Mouse (Mus musculus) monocyte, adult 2 months (primary cell): ENCODE measurements around the gene Naa80.
"Not testable (repeated sequence)": the region's sequence is repeated elsewhere in the genome, so short reads cannot be mapped to it uniquely, and the experiment has no call there.

Source experiments
- DNase-seq, 2 experiments: peaks; one replicate each; pipeline ENCODE4 v3.0.0; 2022; ENCODE audit warnings: low spot score in 2 of 2, low read depth in 1 of 2

The Naa80 gene

GRCm38 (mm10) chr9:107571534-107572326, 7.0 kb upstream of the Naa80 start:
- no peak for DNase-seq

DNA sequence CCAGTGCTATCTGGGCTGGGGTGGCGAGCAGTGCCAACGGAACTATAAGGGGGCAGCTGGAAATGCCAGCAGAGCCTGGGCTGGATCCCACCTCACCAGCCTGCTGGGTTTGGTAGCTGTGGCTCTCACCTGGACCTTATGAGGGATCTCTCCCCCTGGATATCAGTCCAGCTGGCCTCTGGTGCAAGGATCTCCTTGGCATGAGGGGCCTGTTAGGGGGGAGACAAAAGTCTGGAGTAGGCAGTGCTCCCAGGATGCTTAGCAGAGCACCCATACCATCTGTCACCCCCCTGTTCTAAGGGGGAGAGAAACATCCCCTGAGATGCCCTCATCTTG, 6.4 kb upstream of the Naa80 start:
- no peak for DNase-seq

- DNase-seq: not testable (repeated sequence)
Measured at GRCm38 (mm10) chr9:107573774-107574173, 4.9 kb upstream of the Naa80 start.

DNA sequence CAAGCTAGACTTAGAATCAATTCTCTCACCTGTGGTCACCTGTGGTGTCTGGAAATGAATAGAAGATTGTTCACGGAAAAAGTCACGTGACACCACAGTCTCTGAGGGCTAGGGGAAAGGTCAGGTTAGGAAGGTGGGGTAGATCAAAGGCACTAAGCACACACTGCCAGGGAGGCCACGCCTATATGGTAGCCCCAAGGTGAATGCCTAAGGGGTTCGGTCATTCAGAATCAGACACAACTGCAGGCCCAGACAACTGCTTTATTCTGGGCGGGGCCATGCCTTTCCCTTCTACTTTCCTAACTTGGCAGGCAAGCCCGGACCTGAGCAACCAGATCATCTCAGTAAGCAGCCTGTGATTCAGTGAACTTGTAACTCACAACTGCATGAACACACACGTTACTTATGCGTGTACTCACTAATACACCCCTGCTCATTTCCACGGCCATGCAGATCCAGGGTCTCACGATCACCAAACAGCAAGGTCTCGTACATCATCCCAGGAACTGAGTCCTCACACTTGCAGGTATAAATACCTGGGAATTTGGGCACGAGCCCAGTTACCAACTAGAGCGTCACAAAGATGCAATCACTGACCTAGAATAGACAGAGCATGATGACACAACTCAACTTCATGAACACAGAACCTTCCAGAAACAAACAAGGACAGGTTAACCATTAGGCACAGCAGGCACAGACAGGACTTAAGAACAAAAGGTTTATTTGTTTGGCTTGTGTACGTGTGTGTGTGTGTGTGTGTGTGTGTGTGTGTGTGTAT, 2.9 kb upstream of the Naa80 start:
- DNase-seq: no peak

- no peak for DNase-seq
Measured at GRCm38 (mm10) chr9:107576357-107577107, 2.2 kb upstream of the Naa80 start, which contains the start of gene Hyal1. TSS of gene Hyal1 (plus strand) at chr9:107576927.

DNA sequence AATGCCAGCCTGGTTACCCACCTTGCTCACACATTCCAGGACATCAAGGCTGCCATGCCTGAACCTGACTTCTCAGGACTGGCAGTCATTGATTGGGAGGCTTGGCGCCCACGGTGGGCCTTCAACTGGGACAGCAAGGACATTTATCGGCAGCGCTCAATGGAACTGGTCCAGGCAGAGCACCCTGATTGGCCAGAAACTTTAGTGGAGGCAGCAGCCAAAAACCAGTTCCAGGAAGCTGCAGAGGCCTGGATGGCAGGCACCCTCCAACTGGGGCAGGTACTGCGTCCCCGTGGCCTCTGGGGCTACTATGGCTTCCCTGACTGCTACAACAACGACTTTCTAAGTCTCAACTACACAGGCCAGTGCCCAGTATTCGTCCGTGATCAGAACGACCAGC, 816 bp upstream of the Naa80 start:
- no peak for DNase-seq

DNA sequence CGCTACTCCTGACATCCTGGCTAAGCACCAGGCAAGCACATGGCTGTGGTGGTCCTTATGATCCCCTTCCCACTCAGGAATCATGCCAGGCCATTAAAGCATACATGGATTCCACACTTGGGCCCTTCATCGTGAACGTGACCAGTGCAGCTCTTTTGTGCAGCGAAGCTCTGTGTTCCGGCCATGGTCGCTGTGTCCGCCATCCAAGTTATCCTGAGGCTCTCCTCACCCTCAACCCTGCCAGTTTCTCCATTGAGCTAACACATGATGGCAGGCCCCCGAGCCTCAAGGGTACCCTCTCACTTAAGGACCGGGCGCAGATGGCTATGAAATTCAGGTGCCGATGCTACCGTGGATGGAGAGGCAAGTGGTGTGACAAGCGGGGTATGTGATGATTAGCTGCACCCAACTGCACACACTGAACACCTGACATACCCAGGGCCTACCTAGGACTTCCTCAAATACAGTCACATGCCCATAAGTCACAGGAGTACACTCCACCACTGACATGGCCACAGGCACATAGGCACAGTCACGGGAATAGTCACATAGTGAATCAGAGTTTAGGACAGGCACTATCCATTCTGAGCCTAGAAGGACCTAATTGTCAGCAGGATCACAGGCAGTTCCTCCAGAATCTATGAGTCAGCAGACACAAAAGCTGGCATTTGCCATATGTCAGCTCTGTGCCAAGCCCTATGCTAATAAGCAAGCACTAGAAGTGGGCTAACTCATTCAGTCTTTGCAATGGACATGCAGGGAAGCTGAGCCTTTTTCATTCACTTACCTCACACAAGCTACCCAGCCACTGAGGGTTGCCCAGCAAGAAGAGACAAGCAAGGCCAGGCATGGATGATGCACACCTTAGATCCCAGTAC, 575 bp downstream of the Naa80 start:
- DNase-seq: no peak

- DNase-seq: peak in 1 of 2 experiments; percentile 67
Measured at GRCm38 (mm10) chr9:107580501-107581317, 2.0 kb downstream of the Naa80 start, which contains the start of gene Hyal3. TSS of gene Hyal3 (plus strand) at chr9:107580818.

- DNase-seq: no peak
Measured at GRCm38 (mm10) chr9:107581584-107581983, 2.9 kb downstream of the Naa80 start.

DNA sequence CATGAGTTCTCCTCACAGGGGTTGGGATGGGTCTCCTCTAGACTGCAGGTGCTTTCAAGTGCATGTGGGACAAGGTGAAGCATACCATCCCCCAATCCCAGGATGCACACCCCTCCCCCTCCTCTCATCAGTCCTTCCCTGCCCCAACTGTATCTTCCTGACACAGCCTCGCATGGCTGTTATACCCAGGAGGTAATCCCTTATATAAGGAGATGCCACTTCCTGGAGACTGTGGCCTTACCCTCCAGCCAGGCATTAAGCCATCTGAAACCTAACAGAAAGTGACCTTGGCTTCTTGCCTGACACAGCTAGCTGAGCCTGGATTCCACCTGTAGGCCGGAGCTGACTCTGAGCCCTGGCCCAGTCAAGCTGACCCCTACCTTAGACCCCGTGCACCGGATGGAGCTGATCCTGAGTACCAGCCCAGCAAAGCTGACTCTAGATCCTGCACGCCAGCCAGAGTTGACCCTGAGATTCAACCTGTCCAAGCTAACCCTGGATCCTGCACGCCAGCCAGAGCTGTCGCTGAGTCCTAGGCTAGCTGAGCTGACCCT, 3.9 kb downstream of the Naa80 start:
- no peak for DNase-seq

DNA sequence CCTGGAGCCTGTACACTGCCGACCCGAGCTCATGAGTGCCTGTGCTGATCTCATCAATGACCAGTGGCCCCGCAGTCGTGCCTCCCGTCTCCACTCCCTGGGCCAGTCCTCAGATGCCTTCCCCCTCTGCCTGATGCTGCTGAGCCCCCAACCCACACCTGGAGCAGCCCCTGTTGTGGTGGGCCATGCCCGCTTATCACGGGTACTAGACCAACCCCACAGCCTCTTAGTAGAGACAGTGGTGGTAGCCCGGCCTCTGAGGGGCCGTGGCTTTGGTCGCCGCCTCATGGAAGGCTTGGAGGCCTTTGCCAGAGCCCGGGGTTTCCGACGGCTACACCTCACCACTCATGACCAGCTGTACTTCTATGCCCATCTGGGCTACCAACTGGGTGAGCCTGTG, 4.5 kb downstream of the Naa80 start:
- DNase-seq: no peak

DNA sequence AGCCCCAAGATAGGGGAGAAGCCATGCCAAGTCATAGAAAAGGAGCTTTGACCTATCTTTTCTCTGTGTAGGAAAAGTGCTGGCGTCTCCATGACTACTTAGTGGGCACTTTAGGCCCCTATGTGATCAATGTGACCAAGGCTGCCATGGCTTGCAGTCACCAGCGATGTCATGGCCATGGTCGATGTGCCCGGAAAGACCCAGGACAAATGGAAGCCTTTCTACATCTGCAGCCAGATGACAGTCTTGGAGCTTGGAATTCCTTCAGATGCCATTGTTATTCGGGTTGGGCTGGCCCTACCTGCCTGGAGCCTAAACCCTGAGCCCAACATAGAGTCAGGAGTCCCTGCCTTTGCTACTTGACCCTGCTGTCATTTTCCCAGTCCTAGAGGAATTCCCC, 7.8 kb downstream of the Naa80 start:
- DNase-seq: no peak

DNA sequence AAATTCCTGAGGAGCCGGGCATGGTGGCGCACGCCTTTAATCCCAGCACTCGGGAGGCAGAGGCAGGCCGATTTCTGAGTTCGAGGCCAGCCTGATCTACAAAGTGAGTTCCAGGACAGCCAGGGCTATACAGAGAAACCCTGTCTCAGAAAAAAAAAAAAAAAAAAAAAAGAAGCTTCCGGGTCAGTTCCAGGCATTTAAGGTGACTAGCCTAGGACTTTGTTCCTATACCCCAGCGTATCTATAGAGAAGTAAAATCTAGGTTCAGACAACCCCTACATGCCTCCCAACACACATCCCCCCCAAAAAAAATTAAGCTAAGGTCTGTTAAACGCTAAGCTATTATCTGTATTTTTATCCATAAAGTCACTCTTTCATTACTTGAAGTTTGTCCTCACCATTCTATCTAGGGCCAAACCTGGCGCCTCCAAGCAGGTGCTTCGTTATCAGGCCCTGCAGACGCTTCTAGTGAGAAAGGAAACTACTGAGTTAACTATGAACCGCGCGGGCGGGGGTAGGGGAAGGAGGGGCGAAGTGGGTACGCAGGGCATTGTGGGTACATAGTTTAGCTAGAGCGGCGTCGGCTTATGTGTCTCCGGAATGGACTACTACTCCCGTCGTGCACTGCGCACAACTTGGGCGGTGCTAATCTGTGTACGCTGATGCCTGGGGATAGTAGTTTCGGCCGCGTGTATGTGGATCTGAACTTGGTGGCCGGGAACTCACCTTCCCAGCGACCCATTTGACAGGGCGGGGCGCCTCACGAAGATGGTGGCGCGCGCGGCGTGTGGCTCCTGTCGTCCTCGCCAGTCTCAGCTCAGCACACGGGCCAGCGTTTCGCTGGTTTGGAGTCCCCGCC, 8.5 kb downstream of the Naa80 start, which contains the start of gene Ifrd2:
TSS of gene Ifrd2 (plus strand) at position 669 of the 859 bp plus-strand sequence.
- peak; percentile 93 to 95 for DNase-seq

DNA sequence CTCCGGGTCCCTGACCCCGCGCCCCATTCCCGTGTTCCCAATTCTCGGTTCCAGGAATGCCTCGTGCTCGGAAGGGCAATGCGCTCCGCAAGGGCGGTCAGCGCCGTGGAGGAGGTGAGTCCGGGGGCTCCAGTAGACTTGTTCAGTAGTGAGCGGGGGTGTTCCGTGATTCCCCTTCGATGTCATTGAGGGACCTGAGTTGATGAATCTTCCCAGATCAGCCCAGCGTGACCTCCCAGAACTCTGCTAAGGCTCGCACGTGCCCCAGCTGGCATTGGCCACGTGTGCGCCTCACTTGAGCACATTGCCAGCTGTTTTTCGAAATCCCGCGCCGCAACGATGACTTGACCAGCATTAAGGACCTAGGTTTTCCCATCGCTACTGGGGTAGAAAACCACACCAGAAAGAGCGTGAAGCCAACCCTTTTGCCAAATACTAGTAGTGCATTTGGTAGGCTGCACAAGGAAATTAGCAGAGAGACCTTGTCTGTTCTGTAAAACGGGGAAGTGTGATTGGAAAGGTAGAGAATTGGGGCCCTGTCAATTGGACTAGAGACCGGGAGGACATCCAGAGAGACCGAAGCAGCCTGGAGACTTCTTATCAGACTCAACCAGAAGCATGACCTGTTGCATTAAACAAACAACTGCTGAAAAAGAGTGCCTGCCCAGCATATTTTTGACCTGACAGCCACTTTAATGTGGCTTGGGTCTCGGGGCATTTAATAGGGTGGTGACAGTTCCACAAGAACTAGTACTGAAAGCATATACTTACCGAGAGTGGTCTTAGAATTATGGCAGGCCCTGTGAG, 9.3 kb downstream of the Naa80 start:
- DNase-seq: no peak

- DNase-seq: no peak
Measured at GRCm38 (mm10) chr9:107590058-107590772, 11.5 kb downstream of the Naa80 start.

DNA sequence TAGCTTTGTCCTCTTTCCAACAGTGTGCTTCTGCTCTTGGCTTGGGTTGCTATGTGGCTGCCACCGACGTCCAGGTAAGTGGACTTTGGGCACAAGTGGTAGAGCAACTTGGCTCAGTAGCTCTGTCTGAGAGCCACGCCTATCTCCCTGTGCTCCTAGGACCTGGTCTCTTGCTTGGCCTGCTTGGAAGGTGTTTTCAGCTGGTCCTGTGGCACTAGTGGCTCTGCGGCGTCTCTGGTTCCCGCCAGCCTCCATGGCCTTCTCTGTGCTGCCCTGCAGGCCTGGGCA, 12.0 kb downstream of the Naa80 start:
- DNase-seq: no peak
